Mouse (Mus musculus): ENCODE data around the gene Parva.

Gene Parva

DNA sequence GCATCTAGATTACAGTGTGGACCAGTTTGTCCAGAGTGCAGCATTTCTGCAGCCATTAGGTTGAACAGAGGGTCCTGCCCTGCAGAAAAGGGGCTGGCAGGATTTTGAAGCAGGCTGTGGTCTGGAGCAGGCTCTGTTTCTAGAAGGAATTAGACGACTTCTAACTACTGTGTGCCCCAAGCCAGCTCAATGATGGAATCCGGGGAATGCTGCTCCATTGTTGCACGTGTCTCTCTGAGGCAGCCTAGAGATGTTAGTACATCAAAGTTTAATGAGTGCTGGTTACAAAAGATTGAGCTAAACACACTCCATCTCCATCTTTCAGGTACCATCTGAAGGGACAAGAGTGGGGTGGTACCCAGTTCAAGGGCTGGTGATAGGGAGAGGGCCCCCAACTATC, 85.0 kb downstream of the Parva start:
- DNase-seq (ENCODE audit: low read depth): no peak

DNA sequence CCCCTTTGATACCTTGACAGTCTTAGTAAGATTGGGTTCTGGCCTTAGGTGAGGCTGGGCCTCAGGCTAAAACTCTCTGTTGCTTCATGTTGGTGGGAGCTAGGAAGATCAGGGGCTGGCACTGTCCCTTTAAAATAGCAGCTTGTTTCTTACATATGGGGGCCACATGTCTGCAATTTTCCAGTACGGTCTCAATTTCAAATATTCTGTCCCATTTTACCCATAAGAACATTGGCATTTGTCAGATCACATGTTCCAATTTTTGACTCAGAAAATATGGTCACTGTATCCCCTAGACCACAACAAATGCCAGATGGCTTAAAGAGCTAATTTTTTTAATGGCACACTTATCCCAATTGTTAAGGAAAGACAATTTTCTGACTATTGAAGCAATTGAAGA, 85.6 kb downstream of the Parva start:
- no peak for DNase-seq (ENCODE audit: low read depth)

DNA sequence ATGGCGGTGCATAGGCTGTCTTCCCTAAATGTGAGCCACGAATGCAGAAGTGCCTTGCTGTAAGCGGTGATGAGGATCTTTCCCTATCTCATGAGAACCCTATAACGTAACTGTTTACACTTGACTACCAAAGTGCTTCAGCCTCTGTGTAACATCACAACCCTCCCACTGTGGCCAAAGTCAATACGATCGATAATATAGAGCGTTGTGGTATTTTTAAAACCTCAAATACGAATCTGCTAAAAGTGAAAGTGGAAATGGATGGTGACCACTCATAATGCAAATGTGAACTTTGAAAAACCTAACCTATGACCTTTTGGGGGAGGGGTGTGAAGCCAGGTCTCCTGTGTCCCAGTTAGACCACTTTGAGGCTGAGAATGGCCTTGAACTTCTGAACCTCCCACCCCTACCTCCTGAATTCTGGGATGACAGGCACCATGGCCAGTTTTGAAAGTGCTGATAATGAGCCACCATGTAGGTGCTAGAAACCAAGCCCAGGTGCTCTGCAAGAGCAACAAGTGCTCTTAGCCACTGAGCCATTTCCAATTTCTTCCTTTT, 87.4 kb downstream of the Parva start:
- no peak for DNase-seq (ENCODE audit: low read depth)

DNA sequence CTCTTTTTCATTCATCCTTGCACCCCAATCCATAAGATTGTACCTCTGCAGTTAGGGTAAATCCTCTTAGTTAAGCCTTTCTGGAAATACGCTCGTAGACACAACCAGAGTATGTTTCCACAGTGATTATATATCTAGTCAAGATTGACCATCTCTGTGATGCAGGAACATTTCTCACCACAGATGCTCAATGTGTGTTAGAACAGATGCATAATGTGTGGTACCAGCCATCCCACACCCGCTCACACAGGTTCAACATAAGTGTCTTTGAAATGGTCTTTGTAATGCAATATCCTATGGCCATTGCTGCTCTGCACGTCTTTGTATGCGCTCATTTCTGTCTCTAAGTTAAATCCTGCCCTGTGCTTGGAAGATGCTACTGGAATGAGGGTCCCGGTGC, 98.2 kb downstream of the Parva start:
- no peak for DNase-seq (ENCODE audit: low read depth)

DNA sequence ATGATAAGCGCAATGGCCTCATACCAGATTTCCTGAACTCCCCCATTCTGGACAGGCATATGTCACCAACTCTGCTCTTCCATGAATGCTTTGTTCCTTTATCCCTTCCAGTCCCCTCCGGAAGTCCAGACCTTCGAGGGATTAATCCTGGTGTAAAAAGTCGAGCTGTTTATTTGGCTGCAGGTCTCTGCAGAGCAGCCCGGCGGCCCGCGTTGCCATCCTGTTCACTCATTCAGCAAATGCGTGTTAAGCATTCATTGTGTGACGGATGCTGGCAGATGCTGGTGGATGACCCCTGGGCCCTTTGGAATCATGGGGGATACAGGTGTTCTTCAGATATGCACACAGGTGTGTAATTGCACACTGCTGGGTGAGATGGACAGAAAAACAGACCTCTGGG, 98.9 kb downstream of the Parva start:
- no peak for DNase-seq (ENCODE audit: low read depth)

DNA sequence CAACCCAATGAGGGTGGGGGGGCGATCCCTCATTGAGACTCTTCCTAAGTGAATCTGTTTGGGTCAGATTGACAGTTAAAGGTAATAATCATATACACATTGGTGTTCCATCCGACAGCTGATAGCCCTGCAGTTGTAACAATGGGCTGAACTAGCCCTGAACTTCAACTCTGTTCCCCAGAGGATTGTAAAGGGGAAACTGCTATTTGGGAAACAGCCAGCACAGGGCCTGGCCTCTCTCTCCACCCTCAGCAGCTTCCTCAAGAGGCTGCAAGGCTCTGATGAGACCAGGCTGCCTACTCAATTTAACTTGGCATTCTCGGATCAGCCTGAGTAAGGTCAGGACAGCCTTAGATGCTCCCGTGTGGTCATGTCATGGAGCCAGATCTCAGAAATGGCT, 99.9 kb downstream of the Parva start:
- no peak for DNase-seq (ENCODE audit: low read depth)

DNA sequence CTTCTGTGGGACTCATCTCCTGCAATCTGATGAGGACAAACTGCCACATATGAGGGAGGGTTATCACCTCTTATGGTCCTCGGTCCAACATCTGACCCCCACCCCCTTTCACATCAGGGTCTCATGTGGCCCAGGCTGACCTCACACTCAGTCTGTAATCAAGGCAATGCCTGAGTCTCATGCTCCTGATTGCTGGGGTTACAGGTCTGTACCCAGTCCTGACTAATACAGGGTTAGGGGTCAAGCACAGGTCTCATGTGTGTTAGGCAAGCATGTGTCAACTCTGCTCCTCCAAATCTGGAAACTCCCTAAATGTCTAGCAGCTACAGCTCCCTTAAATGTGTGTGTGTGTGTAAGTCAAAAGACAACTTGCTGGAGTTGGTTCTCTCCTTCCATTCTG, 100.8 kb downstream of the Parva start:
- no peak for DNase-seq (ENCODE audit: low read depth)

DNA sequence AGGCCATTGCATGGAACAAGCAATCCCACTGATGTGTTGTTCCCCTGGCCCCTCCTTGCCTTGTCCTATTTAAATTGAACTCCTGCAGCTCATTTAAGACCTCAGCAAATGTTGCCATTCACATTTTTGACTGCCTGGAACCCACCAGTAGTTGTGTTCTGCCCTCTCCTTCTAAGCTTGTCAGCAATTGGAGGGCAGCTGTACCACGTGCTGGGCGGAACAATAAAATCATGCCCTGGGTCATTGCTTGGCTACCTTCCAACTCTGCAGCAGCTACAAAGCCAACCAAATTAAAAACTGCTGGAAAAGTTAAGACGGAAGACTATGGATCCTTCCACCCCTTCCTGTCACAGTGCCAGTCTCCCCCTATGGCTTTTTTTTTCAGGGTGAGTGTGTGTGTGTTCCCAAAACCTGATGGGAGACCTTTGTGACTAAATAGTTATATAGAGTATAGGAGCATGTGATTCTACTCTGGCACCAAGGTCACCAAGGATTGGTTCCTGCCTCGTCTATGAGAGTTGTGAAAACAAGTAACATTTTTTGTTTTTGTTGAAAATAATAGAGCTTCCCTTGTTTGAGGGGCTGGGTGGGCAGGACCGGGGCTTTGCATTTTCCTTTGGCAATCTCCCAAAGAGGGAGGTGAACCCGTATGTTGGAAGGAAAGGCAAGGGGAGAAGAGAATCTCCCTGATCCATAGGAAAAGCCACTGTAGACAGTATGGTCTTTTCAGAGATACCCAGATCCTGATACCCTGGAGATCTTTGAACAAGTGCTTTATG, 101.5 kb downstream of the Parva start:
- DNase-seq (ENCODE audit: low read depth): no peak

DNA sequence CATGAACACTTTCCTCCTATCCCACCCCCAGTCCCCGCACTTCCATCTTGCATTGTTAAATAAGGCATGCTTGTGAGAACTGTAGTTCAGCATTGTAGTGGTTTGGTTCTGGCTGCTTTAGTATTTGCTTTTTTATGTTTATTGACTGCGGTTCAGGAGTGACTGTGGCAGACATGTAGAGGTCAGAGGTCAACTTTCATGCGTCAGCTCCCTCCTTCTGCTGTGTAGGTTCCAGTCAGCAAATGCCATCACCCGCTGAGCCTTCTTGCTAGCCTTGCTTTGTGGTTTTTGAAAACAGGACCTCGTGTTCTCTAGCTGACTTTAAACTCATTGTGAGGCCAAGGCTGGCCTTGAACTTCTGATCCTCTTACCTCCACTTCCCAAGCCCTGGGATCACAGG, 103.6 kb downstream of the Parva start:
- no peak for DNase-seq (ENCODE audit: low read depth)

DNA sequence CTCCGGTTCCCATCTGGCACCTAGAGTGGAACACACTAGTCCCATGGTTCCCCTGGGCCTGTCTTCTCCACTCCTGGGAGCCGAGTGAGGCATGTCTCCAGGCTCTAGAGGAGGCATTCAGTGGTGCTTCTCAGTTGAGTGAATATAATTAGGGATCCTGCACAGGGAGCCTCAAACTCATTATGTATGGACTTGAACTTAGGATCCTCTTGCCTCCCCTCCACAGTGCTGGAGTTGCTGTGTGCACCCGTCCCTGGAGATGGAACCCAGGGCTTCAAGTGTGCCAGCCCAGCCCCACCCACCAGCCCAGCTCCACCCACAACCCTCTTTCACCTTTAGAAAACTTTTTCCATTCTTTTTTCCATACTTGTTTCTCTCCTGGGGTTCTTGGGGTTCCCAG, 106.8 kb downstream of the Parva start:
- DNase-seq (ENCODE audit: low read depth): no peak

DNA sequence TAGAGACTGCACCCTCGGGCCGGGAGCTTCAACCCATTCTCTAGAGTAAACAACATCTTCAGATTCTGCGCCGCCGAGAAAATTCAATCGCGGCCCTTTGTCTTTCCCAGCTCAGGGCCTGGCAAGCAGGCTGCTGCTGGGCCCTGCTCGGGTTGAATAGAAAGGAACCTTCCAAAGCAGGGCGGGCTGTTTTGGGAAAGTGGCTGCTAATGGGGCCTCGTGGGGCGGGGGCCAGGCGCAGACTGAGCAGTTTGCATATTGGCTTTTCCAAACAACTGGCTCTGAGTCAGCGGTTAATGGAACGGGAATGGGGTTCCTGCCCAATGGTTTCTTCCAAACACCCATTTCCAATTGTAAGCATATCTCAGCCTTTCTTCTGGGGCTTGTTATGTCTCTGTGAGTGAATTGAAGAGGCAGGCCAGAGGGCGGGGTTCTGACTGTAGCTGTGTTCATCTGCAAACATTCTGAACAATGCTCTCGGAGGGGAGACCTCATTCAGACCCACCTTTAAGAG, 108.2 kb downstream of the Parva start:
- DNase-seq (ENCODE audit: low read depth): no peak

DNA sequence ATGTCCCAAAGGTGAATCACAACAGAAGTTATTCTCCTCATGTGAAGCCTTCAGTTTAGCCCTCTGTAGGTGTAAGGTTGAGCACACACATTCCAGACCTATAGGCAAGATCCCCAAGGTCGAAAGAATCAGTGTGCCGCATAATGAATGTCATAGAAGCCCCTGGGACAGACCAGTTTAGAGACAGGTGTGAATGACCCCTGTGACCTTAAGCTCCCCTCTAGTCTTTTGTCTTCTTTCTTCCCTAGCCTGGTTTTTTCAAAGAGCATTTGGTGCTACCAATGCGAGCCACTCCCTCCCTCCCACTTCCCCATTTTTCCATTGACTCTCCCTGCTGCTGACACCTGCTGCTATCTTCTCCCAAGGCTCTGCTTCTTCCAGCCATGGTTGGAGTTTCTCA, 121.8 kb downstream of the Parva start:
- no peak for DNase-seq (ENCODE audit: low read depth)

DNA sequence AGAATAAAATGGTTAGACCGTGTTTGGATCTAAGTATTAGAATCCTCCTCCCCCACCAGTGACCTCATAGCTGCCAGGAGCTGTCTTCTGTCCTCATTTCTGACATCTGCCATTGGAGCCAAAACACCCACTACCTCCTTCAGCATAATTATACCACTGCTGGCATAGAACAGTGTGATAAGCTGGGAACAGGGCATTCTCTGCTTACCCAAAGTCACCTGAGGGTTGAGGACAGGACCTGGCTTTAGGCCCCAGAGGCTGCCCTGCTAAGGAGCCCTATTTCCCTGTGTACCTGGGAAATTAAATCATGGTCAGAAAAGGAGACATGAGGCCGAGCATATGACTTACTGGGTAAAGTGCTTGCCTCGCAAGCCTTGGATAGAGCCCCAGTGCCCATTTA, 134.2 kb downstream of the Parva start:
- no peak for DNase-seq (ENCODE audit: low read depth)

DNA sequence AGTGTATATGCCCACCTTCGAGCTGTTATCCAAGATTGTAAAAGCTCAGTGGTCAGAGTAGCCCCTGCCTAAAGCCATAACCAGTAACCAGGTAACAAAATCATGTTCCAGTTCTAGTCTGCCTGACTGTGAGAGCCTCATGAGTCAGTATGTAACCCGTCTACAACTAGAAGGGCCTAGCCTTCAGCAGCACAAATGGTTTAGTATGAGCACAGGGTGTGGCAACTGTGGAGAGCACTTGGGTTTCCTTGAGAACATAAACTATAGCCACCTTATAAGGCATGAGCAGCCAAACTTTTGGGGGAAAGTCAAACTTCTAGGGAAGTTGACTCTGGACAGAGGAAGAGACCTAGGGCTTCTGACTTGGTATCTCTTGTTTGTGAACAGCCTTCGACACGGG, 139.7 kb downstream of the Parva start:
- DNase-seq (ENCODE audit: low read depth): no peak

DNA sequence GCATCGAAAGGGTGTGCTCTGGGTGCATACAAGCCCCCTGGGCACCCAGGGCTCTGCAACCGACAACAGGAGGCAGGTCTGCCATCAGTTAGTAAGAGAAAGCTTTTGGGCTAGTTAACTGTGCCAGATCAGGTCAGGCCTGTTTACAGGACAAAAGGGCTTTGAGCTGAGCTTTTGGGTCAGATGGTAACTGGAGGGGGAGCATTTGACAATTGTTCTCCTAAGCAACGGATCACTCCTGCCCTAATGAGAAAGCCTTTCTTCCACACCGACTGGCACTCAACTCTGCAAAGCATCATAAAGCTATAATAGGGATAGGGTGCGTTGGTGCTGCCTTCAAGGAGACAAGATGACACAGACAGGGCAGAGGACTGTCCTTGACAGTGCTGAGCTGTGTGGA, 141.7 kb downstream of the Parva start:
- DNase-seq (ENCODE audit: low read depth): no peak

DNA sequence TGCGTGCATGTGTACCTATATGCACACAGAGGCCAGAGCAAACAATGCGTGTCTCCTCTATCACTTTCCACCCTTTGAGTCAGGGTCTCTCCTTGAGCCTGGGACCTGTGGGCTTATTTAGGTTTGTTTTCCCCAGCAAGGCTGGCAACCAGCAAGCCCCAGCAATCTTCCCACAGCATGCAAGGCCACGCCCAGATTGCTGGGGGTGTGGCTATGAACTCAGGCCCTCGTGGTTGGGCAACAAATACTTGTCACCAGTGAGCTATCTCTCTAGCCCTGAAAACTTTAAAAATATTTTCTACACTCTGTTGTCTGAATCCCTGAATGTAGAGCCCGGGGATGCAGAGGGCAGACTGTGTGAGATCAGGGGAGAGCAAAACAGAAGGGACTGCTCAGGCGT, 154.3 kb downstream of the Parva start:
- no peak for DNase-seq (ENCODE audit: low read depth)

DNA sequence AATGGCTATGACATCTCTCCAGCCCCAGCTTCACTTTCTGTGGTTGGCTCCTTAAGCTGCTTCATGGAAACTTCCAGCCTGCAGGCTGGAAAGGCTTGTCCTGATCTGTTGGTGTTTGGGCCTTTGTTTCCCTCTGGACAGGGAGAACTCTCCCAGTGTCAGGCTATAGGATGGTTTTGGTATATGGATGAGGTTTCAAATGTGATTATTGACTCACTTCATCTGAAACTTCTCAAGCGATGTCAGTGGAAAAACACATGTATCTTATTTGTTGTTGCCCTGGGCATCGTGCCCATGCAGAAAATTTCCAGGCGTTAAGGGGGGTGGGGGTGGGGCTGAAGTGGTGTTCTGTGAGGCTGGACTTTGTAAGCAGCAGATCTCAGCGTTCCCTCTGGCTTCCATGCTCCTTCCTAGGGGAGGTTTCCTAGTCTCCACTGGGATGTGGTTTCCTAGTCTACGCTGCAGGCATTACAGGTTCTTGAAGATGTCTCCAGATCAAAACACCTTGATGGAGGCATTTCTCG, 155.6 kb downstream of the Parva start:
- DNase-seq (ENCODE audit: low read depth): no peak

DNA sequence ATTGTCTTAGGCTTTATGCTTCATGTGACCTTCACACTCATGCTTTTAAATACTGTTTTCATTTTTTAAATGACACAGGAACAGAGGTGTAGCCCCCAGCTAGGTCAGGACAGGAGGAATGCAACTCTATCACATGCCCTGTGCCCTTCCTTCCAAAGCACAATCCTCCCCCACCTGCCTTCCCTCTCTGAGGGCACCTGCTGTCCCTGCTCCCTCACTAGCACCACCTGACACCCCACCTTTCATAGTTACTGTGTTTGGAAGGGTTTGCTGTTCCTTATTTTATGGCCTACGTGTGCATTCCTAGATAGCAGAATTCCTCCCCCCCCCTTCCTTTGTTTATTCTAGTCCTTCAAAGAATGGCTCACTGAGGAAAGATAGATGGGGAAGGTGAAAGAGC, 160.1 kb downstream of the Parva start:
- no peak for DNase-seq (ENCODE audit: low read depth)

DNA sequence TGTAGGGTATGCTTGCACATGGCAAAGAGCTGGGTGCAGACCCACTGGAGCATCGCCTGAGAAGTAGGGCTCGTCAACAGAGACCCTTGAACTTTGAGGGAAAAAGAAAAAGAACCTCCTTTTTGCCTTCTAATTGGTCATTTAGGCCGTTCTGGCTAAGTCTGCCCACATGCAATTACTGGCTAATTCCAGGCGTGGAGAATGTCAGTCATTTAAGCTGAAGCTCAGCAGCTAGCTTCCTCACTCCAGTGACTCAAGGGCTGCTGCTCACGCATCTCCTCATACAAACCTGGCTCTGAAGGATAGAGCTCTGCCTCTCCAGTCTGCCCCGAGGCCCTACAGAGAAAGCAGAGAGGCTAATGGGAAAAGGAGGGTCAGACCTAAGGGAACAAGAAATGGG, 162.2 kb downstream of the Parva start:
- DNase-seq (ENCODE audit: low read depth): no peak

DNA sequence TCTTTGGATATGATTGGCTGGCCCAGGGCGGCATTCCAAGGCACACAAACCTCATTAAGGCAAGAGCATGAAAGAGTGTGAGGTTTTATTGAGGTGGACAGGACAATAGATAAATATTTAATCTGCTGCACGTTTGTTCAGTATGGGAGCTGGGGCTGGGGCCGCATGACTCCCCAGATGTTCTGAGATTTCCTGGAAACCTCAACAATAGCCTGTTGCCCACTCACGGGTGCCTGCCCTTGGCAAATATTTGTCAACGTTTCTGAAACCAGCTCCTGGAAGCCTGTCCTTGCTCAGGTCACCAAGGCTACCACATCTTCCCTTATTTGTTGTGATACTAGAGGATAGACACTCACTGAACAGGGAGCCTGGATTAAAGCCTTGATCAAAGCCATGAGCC, 166.3 kb downstream of the Parva start:
- DNase-seq (ENCODE audit: low read depth): no peak

DNA sequence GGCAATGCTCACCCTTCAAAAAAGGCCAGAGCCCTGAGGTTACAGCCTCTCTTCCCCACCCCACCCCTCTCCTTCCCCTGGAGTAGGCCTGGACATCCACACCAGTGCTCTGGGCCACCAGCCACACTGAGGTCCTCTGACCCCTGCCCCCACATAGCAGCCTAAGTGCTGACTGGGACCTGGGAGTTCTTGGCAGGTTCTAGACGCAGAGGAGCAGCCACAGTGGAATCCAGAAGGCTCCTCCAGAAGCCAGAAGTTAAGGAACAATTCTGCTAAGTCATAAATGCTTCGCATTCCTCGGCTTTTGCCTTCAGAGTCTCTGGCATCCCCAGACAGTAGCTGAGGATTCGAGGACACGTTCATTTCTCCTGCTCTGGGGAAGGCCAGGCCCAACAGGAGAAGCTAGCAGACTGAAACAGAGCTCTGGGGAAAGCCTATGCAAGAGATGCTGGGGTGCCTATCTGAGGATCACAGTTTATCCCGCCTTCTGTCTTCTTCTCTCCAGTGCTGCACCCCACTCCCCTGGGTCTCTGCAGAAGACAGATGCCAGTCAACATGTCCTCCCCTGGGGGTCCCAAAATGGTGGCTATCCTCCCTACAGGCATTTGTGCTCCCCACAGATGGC, 168.0 kb downstream of the Parva start:
- no peak for DNase-seq (ENCODE audit: low read depth)

DNA sequence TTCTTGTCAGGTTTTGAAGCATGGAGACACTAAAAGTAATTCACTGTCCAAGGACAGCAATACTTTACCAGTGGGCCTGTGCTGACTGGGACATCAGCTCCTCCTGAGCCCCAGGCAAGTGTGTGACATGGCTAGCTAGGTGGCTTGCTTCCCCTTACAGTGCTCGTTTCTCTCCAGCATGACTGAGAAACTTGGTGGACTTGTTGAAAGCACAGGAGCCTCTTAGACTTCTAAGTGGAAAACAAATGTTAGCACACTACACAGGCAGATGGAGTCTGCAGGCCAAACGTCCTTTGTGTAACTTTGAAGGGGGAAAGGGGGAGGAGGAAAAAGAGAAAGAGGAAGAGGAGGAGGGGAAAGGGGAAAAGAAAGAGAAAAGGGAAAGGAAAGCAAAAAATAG, 172.3 kb downstream of the Parva start:
- no peak for DNase-seq (ENCODE audit: low read depth)

DNA sequence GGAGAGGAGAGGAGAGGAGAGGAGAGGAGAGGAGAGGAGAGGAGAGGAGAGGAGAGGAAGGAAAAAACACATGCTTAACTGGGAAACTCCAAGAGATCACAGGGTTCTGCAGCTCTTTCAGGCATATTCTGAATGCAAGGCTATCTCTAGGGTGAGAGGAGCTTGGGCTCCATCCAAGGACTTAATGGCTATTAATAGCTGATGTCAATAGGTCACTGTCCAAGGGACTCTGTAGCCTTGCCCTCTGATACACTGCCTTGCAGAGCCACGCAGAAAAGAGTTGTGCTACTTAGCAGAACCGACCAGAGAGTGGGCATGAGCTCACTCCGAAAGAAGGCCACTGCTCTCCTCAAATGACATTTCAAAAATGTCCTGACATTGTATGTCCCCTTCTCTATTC, 172.9 kb downstream of the Parva start:
- DNase-seq (ENCODE audit: low read depth): no peak
